Mouse (Mus musculus) heart, postnatal 0 days (tissue): ENCODE measurements at regions not wholly inside any gene's neighbourhood (a gene's known extent, or its start where the extent isn't known, plus 50 kb on each side); places are given as distances from the start of the nearest gene placed in this dataset.

Experiments used
- CTCF ChIP-seq: IDR thresholded peaks from 2 replicates; pipeline ENCODE4 v1.5.1; 2016; ENCODE audit warnings: antibody characterized with exemption, control low read depth, low read depth
- EP300 ChIP-seq: IDR thresholded peaks from 2 replicates; pipeline ENCODE4 v1.6.1; 2016; ENCODE audit warnings: antibody characterized with exemption, low read depth

GRCm38 (mm10) chr2:47755716-47756115 is 1058.2 kb upstream of the Acvr2a start:
- TF ChIP-seq CTCF: no peak
- no peak for TF ChIP-seq EP300
